Mouse (Mus musculus) G1E (cell line): ENCODE results near the gene Iqch.

Source experiments
- CTCF ChIP-seq: IDR thresholded peaks from 2 replicates; pipeline ENCODE4 v1.5.1; 2012; ENCODE audit warnings: low read depth, low read length, inconsistent platforms, mixed read lengths
- GATA1 ChIP-seq: IDR thresholded peaks from 2 replicates; pipeline ENCODE4 v1.6.1; 2012; ENCODE audit warnings: borderline replicate concordance, low read length, inconsistent platforms, mixed read lengths
- TAL1 ChIP-seq: conservative IDR thresholded peaks from 2 replicates; pipeline ENCODE4 v1.6.1; 2012; ENCODE audit warnings: low read depth, low read length, inconsistent platforms, mixed read lengths

GRCm38 (mm10) chr9:63548966-63549365, 53.3 kb downstream of the Iqch start:
- TF ChIP-seq TAL1 (no peak), CTCF (no peak), GATA1 (no peak)
